Mouse (Mus musculus) liver, embryonic 15.5 days (tissue): ENCODE measurements around the gene Arhgap29. TPM values are rescaled to one million over a fixed set of nuclear protein-coding genes. Genes with fewer than 3 reads are reported as not detected.

Experiments used
- ATAC-seq: fragments of 200-750 bp; cut with Nextera tagmentation; 2 replicates; pipeline ENCODE4 v1.8.0; 2017; ENCODE audit warnings: moderate number of reproducible peaks, mild to moderate bottlenecking, moderate library complexity; ENCODE audit not compliant: insufficient read depth
- H3K27ac ChIP-seq: fragments of 300-500 bp; sonication (generic); replicated peaks from 2 replicates; pipeline ENCODE4 v1.5.1; 2015; ENCODE audit warnings: mild to moderate bottlenecking, inconsistent platforms
- H3K27me3 ChIP-seq: fragments of 300-500 bp; sonication (generic); 2 replicates; pipeline ENCODE4 v1.6.1; 2015; ENCODE audit warnings: mild to moderate bottlenecking, inconsistent platforms
- H3K36me3 ChIP-seq: fragments of 300-500 bp; sonication (generic); replicated peaks from 2 replicates; pipeline ENCODE4 v1.6.1; 2015; ENCODE audit warnings: moderate library complexity, mild to moderate bottlenecking, inconsistent platforms
- H3K4me1 ChIP-seq: fragments of 300-500 bp; sonication (generic); replicated peaks from 2 replicates; pipeline ENCODE4 v1.6.1; 2015; ENCODE audit warnings: inconsistent platforms
- H3K4me2 ChIP-seq: fragments of 300-500 bp; sonication (generic); 2 replicates; pipeline ENCODE4 v1.6.1; 2015; ENCODE audit warnings: moderate library complexity, mild to moderate bottlenecking, inconsistent platforms
- H3K4me3 ChIP-seq: fragments of 300-500 bp; sonication (generic); replicated peaks from 2 replicates; pipeline ENCODE4 v1.5.1; 2015; ENCODE audit warnings: mild to moderate bottlenecking, inconsistent platforms
- H3K9ac ChIP-seq: fragments of 300-500 bp; sonication (generic); 2 replicates; pipeline ENCODE4 v1.6.1; 2015; ENCODE audit warnings: moderate library complexity, mild to moderate bottlenecking, inconsistent platforms
- H3K9me3 ChIP-seq: fragments of 300-500 bp; sonication (generic); replicated peaks from 2 replicates; pipeline ENCODE4 v1.6.1; 2016; ENCODE audit warnings: inconsistent platforms
- WGBS: fragments of 180-500 bp; shearing (Covaris S2); methylation state at CpG from one replicate; pipeline ENCODE4 v1.1.7; 2015; ENCODE audit warnings: mixed read lengths; ENCODE audit not compliant: insufficient replicate concordance; 5-methylcytosine and 5-hydroxymethylcytosine counted together
- polyA plus RNA-seq: library from polyadenylated mRNA; unstranded; fragments of >200 nt; fragmentation: Nextera tagmentation; extraction: Ambion mirVana; gene quantifications from 2 replicates; pipeline ENCODE4 v1.2.1, GENCODE M21; 2015

Gene Arhgap29
- polyA plus RNA-seq, 1 experiment from 2014 or later, result 5.4 TPM

- no peak overlapping the region for H3K4me2 ChIP-seq
- ATAC-seq, result no peak
- H3K36me3 ChIP-seq, result no peaks in the 10 kb centered on the region
- H3K27me3 ChIP-seq, result no peaks in the 10 kb centered on the region
- H3K27ac ChIP-seq, result no peak overlapping the region
- H3K9me3 ChIP-seq, result no peaks in the 10 kb centered on the region
- H3K4me1 ChIP-seq, result no peaks in the 10 kb centered on the region; the same call in 1 of the 2 replicates
- 80% methylated on average over 11 of the region's 11 CpGs for WGBS
- H3K9ac ChIP-seq, result no peak overlapping the region
- H3K4me3 ChIP-seq, result no peak overlapping the region
Observed at GRCm38 (mm10) chr3:121941204-121941745, 11.1 kb upstream of the Arhgap29 start.

GRCm38 (mm10) chr3:121945957-121946356 is 6.4 kb upstream of the Arhgap29 start:
- 40% methylated on average over 2 of the region's 2 CpGs for WGBS
- ATAC-seq, result no peak
- Histone ChIP-seq H3K4me2 (no peak overlapping the region), H3K4me1 (no peaks in the 10 kb centered on the region), H3K9me3 (no peaks in the 10 kb centered on the region), H3K9ac (no peak overlapping the region), H3K36me3 (no peaks in the 10 kb centered on the region), H3K4me3 (no peak overlapping the region), H3K27me3 (no peaks in the 10 kb centered on the region), H3K27ac (no peak overlapping the region)

GRCm38 (mm10) chr3:121946765-121947164 is 5.6 kb upstream of the Arhgap29 start:
- no peak overlapping the region for H3K9ac ChIP-seq
- ATAC-seq, result no peak
- no peaks in the 10 kb centered on the region for H3K36me3 ChIP-seq

GRCm38 (mm10) chr3:121950139-121950538 is 2.2 kb upstream of the Arhgap29 start:
- Histone ChIP-seq H3K27me3 (peaks cover 32% of the 10 kb centered on the region), H3K9ac (no peak overlapping the region), H3K9me3 (no peaks in the 10 kb centered on the region), H3K36me3 (no peaks in the 10 kb centered on the region), H3K27ac (no peak overlapping the region), H3K4me1 (peaks cover 14% of the 10 kb centered on the region), H3K4me3 (no peak overlapping the region), H3K4me2 (no peak overlapping the region)
- 62% methylated on average over 6 of the region's 6 CpGs for WGBS
- ATAC-seq, result no peak

More at GRCm38 (mm10) chr3:121946765-121947164, 5.6 kb upstream of the Arhgap29 start:
- Histone ChIP-seq H3K27me3 (peaks cover under 1% of the 10 kb centered on the region; the same call in 1 of the 2 replicates), H3K9me3 (no peaks in the 10 kb centered on the region), H3K4me1 (no peaks in the 10 kb centered on the region), H3K4me3 (no peak overlapping the region), H3K27ac (no peak overlapping the region), H3K4me2 (no peak overlapping the region)

GRCm38 (mm10) chr3:121951116-121951515 is 1.2 kb upstream of the Arhgap29 start:
- Histone ChIP-seq H3K9ac (no peak overlapping the region), H3K36me3 (no peaks in the 10 kb centered on the region), H3K9me3 (no peaks in the 10 kb centered on the region), H3K4me3 (no peak overlapping the region), H3K4me1 (peaks cover 14% of the 10 kb centered on the region), H3K4me2 (no peak overlapping the region), H3K27me3 (peaks cover 39% of the 10 kb centered on the region), H3K27ac (no peak overlapping the region)
- WGBS, result 63% methylated on average over 2 of the region's 2 CpGs
- ATAC-seq, result no peak

GRCm38 (mm10) chr3:121953049-121953432 is 700 bp downstream of the Arhgap29 start:
- Histone ChIP-seq H3K4me3 (peak overlapping the region; percentile 62), H3K9ac (peak overlapping the region; percentile 50), H3K9me3 (no peaks in the 10 kb centered on the region), H3K4me2 (peak overlapping the region; percentile 78), H3K27ac (0 out of 2 replicates have a peak overlapping the region, but pooled peaks have one; percentile 14), H3K36me3 (no peaks in the 10 kb centered on the region), H3K27me3 (peaks cover 39% of the 10 kb centered on the region), H3K4me1 (peaks cover 14% of the 10 kb centered on the region)
- WGBS, result under 1% methylated on average over 44 of the region's 44 CpGs
- peak; percentile 94 for ATAC-seq

GRCm38 (mm10) chr3:121953433-121954161 is 1.3 kb downstream of the Arhgap29 start:
- peak; percentile 27 for ATAC-seq

GRCm38 (mm10) chr3:121954421-121954820 is 2.1 kb downstream of the Arhgap29 start:
- ATAC-seq, result no peak

More at GRCm38 (mm10) chr3:121953433-121954161, 1.3 kb downstream of the Arhgap29 start:
- Histone ChIP-seq H3K9ac (peak overlapping the region; percentile 50), H3K36me3 (no peaks in the 10 kb centered on the region), H3K9me3 (no peaks in the 10 kb centered on the region), H3K4me3 (peak overlapping the region; percentile 62), H3K4me1 (peaks cover 14% of the 10 kb centered on the region), H3K4me2 (peak overlapping the region; percentile 78), H3K27ac (0 out of 2 replicates have a peak overlapping the region, but pooled peaks have one; percentile 14), H3K27me3 (peaks cover 39% of the 10 kb centered on the region)
- WGBS, result 2% methylated on average over 43 of the region's 53 CpGs

GRCm38 (mm10) chr3:121955527-121955926 is 3.2 kb downstream of the Arhgap29 start:
- H3K27ac ChIP-seq, result no peak overlapping the region
- WGBS, result 75% methylated on average over 4 of the region's 4 CpGs
- peaks cover 39% of the 10 kb centered on the region for H3K27me3 ChIP-seq
- no peak for ATAC-seq
- no peak overlapping the region for H3K9ac ChIP-seq
- no peak overlapping the region for H3K4me2 ChIP-seq
- H3K4me1 ChIP-seq, result peaks cover 14% of the 10 kb centered on the region
- no peak overlapping the region for H3K4me3 ChIP-seq
- H3K9me3 ChIP-seq, result no peaks in the 10 kb centered on the region
- no peaks in the 10 kb centered on the region for H3K36me3 ChIP-seq

More at GRCm38 (mm10) chr3:121954421-121954820, 2.1 kb downstream of the Arhgap29 start:
- WGBS, result 52% methylated on average over 2 of the region's 2 CpGs
- Histone ChIP-seq H3K9ac (no peak overlapping the region), H3K27ac (no peak overlapping the region), H3K9me3 (no peaks in the 10 kb centered on the region), H3K4me2 (no peak overlapping the region), H3K27me3 (peaks cover 39% of the 10 kb centered on the region), H3K36me3 (no peaks in the 10 kb centered on the region), H3K4me3 (no peak overlapping the region), H3K4me1 (peaks cover 14% of the 10 kb centered on the region)

- Histone ChIP-seq H3K4me2 (no peak overlapping the region), H3K4me3 (no peak overlapping the region), H3K9ac (no peak overlapping the region), H3K9me3 (no peaks in the 10 kb centered on the region), H3K4me1 (peaks cover 14% of the 10 kb centered on the region), H3K36me3 (no peaks in the 10 kb centered on the region), H3K27me3 (peaks cover 38% of the 10 kb centered on the region), H3K27ac (no peak overlapping the region)
- ATAC-seq, result no peak
- 74% methylated on average over 7 of the region's 7 CpGs for WGBS
Observed at GRCm38 (mm10) chr3:121956789-121957188, 4.4 kb downstream of the Arhgap29 start.

- no peak for ATAC-seq
- no peak overlapping the region for H3K27ac ChIP-seq
- H3K4me3 ChIP-seq, result no peak overlapping the region
- peaks cover 13% of the 10 kb centered on the region for H3K4me1 ChIP-seq
- no peaks in the 10 kb centered on the region for H3K36me3 ChIP-seq
- no peak overlapping the region for H3K9ac ChIP-seq
- peaks cover 31% of the 10 kb centered on the region for H3K27me3 ChIP-seq
- no peak overlapping the region for H3K4me2 ChIP-seq
- no peaks in the 10 kb centered on the region for H3K9me3 ChIP-seq
- WGBS, result 65% methylated on average over 2 of the region's 2 CpGs
Observed at GRCm38 (mm10) chr3:121957606-121958344, 5.4 kb downstream of the Arhgap29 start.
